9 mouse cellular contexts compared by ENCODE assay signal in the genomic region with DNA sequence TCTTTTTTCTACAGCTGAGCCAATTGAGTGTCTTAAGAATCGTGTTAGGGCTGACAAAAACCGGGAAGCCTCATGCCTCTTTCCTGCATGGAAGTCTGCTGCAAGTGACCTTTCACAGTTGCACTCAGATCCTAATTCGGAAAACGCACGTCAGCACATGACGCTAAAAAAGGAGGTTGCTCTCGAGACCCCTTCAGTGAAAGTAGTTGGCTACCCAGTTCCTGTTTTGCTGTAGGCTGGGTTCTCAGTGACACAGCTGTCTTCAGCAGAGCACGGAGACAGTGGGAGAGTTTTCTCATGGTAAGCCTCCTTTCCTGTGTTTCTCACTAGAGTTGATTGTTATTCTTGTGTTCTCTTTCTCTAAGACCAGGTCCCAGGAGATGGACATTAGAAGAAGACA. TPM values are rescaled to one million over a fixed set of nuclear protein-coding genes. Genes with fewer than 3 reads are reported as not detected.
DNase-seq lines count a peak whose midpoint lies in the region; ATAC-seq and TF ChIP-seq lines count a peak whose summit lies in the region.
"Had no signal": no experiment of that assay in that cellular context is flagged by ENCODE, and none has a peak within 500 bp of the region (broad histone marks: within the 10 kb centered on the region; RNA-seq: fewer than 3 reads in every experiment).

No protein-coding gene starts in this region.

- TF ChIP-seq EP300 in liver, embryonic 14.5 days (IDR thresholded peaks at IDR 0.05; ENCODE audit: low read depth): no peak

- peak overlapping the region; percentile 64 for H3K27ac ChIP-seq in gastrocnemius, adult 2 months
- H3K27ac ChIP-seq in liver, embryonic 14.5 days: no peak overlapping the region
- H3K27ac ChIP-seq: limb, embryonic 15.5 days had no signal

- H3K4me3 ChIP-seq in gastrocnemius, adult 2 months: no peak overlapping the region
- H3K4me3 ChIP-seq in liver, embryonic 14.5 days (ENCODE audit: insufficient read depth in 1 of 2, low read depth in 2 of 2, low read length in 2 of 2): no peak overlapping the region
- H3K4me3 ChIP-seq: limb, embryonic 15.5 days had no signal

- TF ChIP-seq CTCF in gastrocnemius, adult 2 months (IDR thresholded peaks at IDR 0.05): no peak
- TF ChIP-seq CTCF in liver, embryonic 14.5 days (IDR thresholded peaks at IDR 0.05; ENCODE audit: low read depth): no peak

- intact Hi-C loops in gastrocnemius, adult 2 months (cut with DNase I): no loop called here

- peak; percentile 43 for ATAC-seq in activated CD4-positive, CD25-positive, alpha-beta regulatory T cell, adult 4 months
- 0 out of 2 replicates have a peak, but pooled peaks have one; percentile 16 for ATAC-seq in liver, embryonic 14.5 days (ENCODE audit: insufficient read depth)

- H3K9me3 ChIP-seq in liver, embryonic 14.5 days (ENCODE audit: control insufficient read depth, low read length): no peaks in the 10 kb centered on the region
- H3K9me3 ChIP-seq: limb, embryonic 15.5 days had no signal

- H3K4me1 ChIP-seq in liver, embryonic 14.5 days (replicated peaks; ENCODE audit: control insufficient read depth in 2 of 2, insufficient read depth in 2 of 2, low read length in 1 of 2): peaks cover 0 to 17% of the 10 kb centered on the region in 2 experiments; a peak in 2 of 4 replicates
- H3K4me1 ChIP-seq: limb, embryonic 15.5 days had no signal

- no peaks in the 10 kb centered on the region for H3K36me3 ChIP-seq in liver, embryonic 14.5 days (replicated peaks; ENCODE audit: control insufficient read depth, insufficient read depth, low read depth)
- H3K36me3 ChIP-seq: limb, embryonic 15.5 days had no signal

- H3K27me3 ChIP-seq in liver, embryonic 14.5 days (ENCODE audit: control insufficient read depth, insufficient read depth, low read length): no peaks in the 10 kb centered on the region
- H3K27me3 ChIP-seq: limb, embryonic 15.5 days had no signal

- H3K9ac ChIP-seq in liver, embryonic 14.5 days (replicated peaks): no peak overlapping the region
- H3K9ac ChIP-seq: limb, embryonic 15.5 days had no signal

- 13% methylated on average over 8 of the region's 8 CpGs for WGBS in liver, embryonic 14.5 days (ENCODE audit: insufficient replicate concordance)

- no peak for DNase-seq in gastrocnemius, adult 2 months
- DNase-seq in gastrocnemius, adult 8-10 months (ENCODE audit: low spot score in 2 of 2): no peak
- DNase-seq in liver, embryonic 14.5 days (ENCODE audit: low read depth in 3 of 3, low spot score in 3 of 3): no peak
- DNase-seq in spleen, adult 12 weeks (ENCODE audit: low spot score): peak; percentile 7
- DNase-seq in ovary, postnatal 10 days (ENCODE audit: low spot score): no peak
- DNase-seq in adrenal gland, adult 18-20 months (ENCODE audit: low spot score in 2 of 2): no peak
- DNase-seq in urinary bladder, postnatal 36 days (ENCODE audit: low spot score in 2 of 2): no peak

- H3K4me2 ChIP-seq in liver, embryonic 14.5 days (ENCODE audit: low read depth): no peak overlapping the region
- H3K4me2 ChIP-seq: limb, embryonic 15.5 days had no signal

RNA-seq across cellular contexts. Expression of gene Gpcpd1, which starts 9.7 kb away (rescaled TPM):
- total RNA-seq in gastrocnemius, adult 2 months (2021): 100 to 1,000 TPM; 167 to 341 TPM
- 100 to 1,000 TPM; 207 to 271 (median 240) TPM for total RNA-seq in gastrocnemius, adult 8-10 months (2022)
- polyA plus RNA-seq in activated CD4-positive, CD25-positive, alpha-beta regulatory T cell, adult 4 months (2017; shearing (Covaris generic)): 10 to 100 TPM; 50.6 to 63.3 TPM
- 20.6 and 31.0 TPM in 2 replicates for polyA plus RNA-seq in liver, embryonic 14.5 days (2012; rRNA removed)
- polyA plus RNA-seq in liver, embryonic 14.5 days (2014; fragmentation: Nextera tagmentation; extraction: Ambion mirVana): 67.7 and 78.4 TPM in 2 replicates
- 10 to 100 TPM; 17.1 to 37.9 TPM for total RNA-seq in adrenal gland, adult 18-20 months (2021)

Comparison
In these comparisons a context has a peak if more than half of its experiments do, and no peak if none do; other contexts are left out.
1. RNA of gene Gpcpd1, which starts 9.7 kb away (total RNA-seq): 167 to 341 TPM in gastrocnemius, adult 2 months and 207 to 271 TPM in gastrocnemius, adult 8-10 months; 17.1 to 37.9 TPM in adrenal gland, adult 18-20 months; every median in the first group is over 4 times any median in the second.